Mouse (Mus musculus) olfactory bulb, adult 2 months (tissue): ENCODE results near the gene Slit2. TPM values are rescaled to one million over a fixed set of nuclear protein-coding genes. Genes with fewer than 3 reads are reported as not detected.

ENCODE experiments used
- H3K27ac ChIP-seq: fragments of 200-500 bp; 2 replicates; pipeline ENCODE4 v1.5.1; 2012; ENCODE audit warnings: low read depth, low read length; ENCODE audit not compliant: insufficient read depth
- H3K4me1 ChIP-seq: fragments of 200-500 bp; 2 replicates; pipeline ENCODE4 v1.6.1; 2012; ENCODE audit warnings: low read length; ENCODE audit not compliant: control insufficient read depth, insufficient read depth
- H3K4me3 ChIP-seq: fragments of 200-500 bp; 2 replicates; pipeline ENCODE4 v1.5.1; 2012; ENCODE audit warnings: mild to moderate bottlenecking, low read depth, low read length, moderate library complexity; ENCODE audit not compliant: insufficient read depth
- CTCF ChIP-seq: fragments of 200-500 bp; IDR thresholded peaks from 2 replicates; pipeline ENCODE4 v1.5.1; 2012; ENCODE audit warnings: low read depth, mild to moderate bottlenecking, low read length, moderate library complexity; ENCODE audit not compliant: insufficient read depth
- POLR2A ChIP-seq: fragments of 200-500 bp; IDR thresholded peaks from 2 replicates; pipeline ENCODE4 v1.6.1; 2012; ENCODE audit warnings: mild to moderate bottlenecking, low read depth, low read length, moderate library complexity; ENCODE audit not compliant: insufficient read depth
- WGBS: fragments of 180-500 bp; shearing (Covaris S2); methylation state at CpG from one replicate; pipeline ENCODE4 v1.1.7; 2018; 5-methylcytosine and 5-hydroxymethylcytosine counted together
- polyA plus RNA-seq: library from polyadenylated mRNA; stranded (reverse); fragments of >200 nt; gene quantifications from 2 replicates; pipeline ENCODE4 v1.2.4, GENCODE M21; 2012; ENCODE audit warnings: low replicate concordance; ENCODE audit not compliant: missing spikeins, insufficient read depth, insufficient read length

The Slit2 gene
- polyA plus RNA-seq, 1 experiment: not detected

DNA sequence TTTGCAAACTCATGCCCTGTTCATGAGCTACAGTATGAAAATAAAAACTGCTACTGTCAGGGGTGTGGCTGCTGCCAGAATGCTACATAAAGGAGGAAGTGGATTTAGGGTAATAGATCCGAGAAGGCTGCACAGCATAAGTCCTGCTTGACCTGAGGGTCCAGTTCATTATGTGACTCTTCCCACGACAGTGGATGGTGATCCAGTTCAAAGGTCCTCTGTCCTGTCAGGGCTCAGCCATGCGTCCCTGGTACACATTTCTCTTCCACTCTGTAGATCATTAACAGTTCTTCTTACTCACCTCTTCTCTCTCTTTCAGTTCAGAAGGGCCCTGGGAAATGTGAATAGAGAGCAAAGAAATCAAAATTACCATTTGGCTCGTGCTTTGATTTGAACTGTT, 265.4 kb downstream of the Slit2 start:
- H3K27ac ChIP-seq: no peak overlapping the region
- WGBS: 88% methylated on average over 4 of the region's 4 CpGs
- no peak overlapping the region for H3K4me3 ChIP-seq
- TF ChIP-seq CTCF (no peak), POLR2A (no peak)
- no peaks in the 10 kb centered on the region for H3K4me1 ChIP-seq

DNA sequence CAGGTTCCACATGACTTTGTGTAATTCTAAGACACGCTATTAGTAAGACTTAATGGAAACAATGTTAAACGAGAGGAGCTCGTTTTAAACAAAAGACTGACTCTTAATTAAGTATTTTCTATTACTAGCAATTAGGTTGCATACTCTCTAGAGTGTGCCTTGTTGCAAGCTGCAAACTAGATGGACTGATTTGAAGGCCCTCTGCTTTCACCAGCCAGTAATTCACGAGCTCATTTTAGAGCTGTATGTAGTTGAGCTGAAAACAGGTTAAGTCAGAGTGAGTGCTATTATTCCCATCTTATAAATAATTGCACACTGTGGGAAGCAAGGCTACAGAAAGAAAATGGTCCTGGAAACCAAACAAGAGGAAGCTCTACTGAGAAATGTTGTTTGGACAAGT, 294.6 kb downstream of the Slit2 start:
- Histone ChIP-seq H3K27ac (no peak overlapping the region), H3K4me3 (no peak overlapping the region), H3K4me1 (no peaks in the 10 kb centered on the region)
- 23% methylated on average over 4 of the region's 4 CpGs for WGBS
- TF ChIP-seq POLR2A: no peak
- TF ChIP-seq CTCF: no peak

DNA sequence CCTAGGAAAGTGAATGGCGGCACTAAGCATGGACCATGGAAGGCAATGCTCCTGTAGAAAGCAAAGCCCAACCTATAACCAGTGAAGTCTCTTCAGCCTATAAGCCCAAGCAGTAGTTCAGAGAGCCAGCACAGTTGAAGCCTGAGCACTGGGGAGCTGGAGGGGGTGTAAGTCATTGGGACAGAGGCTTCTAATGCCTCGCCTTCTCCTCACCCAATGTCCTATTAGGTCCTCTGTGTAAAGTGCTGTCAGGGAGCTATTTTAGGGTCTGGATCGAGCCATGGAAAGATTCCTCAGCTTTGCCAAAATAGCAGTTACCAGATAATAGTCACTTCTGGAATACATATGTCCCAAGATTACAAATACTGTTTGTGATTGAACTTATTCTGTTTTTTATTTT, 318.2 kb downstream of the Slit2 start:
- H3K27ac ChIP-seq: no peak overlapping the region
- 86% methylated on average over 3 of the region's 3 CpGs for WGBS
- TF ChIP-seq POLR2A (no peak), CTCF (no peak)

DNA sequence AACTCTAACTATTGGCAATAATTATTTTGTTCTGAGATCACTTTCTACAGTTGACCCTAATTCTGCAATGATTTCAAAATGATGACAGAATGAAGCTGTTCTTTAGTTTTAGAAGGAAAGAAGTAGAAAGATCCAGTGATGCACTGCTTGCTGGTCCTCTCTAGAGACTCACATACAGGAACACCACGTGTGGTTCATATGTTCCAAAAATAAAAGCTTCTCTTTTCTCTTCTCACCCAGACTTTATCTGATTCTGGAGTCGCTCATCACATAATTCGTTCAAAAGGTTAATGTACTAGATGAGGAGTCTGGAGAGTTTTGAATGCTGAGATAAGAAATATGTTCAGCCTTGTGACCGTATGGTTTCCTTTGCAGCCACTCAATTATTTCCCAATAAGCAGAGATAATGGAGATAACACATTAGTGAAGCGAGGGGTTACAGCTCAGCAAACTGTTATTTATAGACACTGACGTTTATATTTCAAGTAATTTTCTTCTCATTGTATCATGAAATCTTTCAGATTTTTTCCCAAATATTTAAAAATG, 332.2 kb downstream of the Slit2 start:
- H3K27ac ChIP-seq: no peak overlapping the region
- H3K4me3 ChIP-seq: no peak overlapping the region
- H3K4me1 ChIP-seq: no peaks in the 10 kb centered on the region
- 83% methylated on average over 6 of the region's 6 CpGs for WGBS
- TF ChIP-seq CTCF (no peak), POLR2A (no peak)

More for the DNA sequence above, 318.2 kb downstream of the Slit2 start:
- H3K4me1 ChIP-seq: no peaks in the 10 kb centered on the region
- no peak overlapping the region for H3K4me3 ChIP-seq

DNA sequence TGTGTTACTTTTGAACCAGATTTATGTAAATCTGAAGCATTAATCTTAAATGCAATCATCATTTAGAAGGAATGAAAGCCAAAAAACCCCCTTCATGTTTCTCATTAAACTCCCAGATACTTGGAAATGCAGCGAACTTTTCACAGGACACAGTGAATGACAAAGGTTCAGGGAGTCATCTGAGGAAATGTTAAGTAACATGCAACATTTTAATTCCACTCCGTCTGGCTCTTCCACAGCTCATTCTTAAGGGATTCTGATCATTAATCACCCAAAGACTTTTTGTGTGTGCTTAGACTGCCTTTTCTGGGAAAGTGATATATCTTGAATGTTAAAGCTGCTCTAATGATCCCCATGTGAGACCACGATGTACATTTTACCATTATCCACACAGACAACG, 337.7 kb downstream of the Slit2 start:
- Histone ChIP-seq H3K4me1 (no peaks in the 10 kb centered on the region), H3K27ac (no peak overlapping the region), H3K4me3 (no peak overlapping the region)
- TF ChIP-seq POLR2A: no peak
- TF ChIP-seq CTCF: no peak
- 67% methylated on average over 4 of the region's 4 CpGs for WGBS

DNA sequence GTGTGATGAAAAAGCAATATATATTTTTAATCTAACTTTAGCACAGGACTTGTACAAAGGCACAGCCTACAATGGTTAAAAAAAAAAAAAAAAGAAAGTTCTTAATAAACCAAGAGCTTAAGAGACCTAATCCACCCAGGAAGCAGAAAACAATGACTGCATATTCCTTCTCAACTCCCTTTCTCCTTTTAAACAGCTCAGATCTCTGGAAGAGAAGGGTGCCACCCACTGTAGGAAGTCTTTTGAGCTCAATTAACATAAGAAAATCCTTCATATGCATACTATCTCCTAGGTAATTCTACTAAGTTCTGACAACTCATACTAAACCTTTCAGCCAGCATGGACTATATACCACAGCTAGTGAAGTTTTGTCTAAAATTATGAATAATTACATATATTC, 343.3 kb downstream of the Slit2 start:
- TF ChIP-seq POLR2A (no peak), CTCF (no peak)
- Histone ChIP-seq H3K27ac (no peak overlapping the region), H3K4me3 (no peak overlapping the region), H3K4me1 (no peaks in the 10 kb centered on the region)

DNA sequence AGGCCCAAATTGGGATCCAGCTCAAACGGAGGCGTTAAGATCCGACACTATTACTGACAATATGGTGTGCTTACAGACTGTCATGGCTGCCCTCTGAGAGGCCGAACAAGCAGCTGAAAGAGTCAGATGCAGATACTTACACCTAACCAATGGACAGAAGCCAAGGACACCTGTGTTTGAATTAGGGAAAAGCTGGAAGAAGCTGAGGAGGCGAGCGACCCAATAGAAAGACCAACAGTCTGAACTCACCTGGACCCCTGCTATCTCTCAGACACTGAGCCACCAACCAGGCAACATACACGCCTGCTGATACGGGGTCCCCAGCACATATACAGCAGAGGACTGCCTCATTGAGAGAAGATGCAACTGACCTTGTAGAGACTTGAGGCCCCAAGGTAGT, 344.7 kb downstream of the Slit2 start, which contains the start of gene 5730480H06Rik:
TSS of gene 5730480H06Rik (plus strand) at position 301 of the 400 bp plus-strand sequence.
- no peak within 1 kb of the TSS for H3K4me3 ChIP-seq
- no peaks in the 10 kb centered on the region for H3K4me1 ChIP-seq
- no peak within 1 kb of the TSS for H3K27ac ChIP-seq
- TF ChIP-seq POLR2A: no peak
- TF ChIP-seq CTCF: no peak
- WGBS: 96% methylated on average over 8 of the region's 8 CpGs

DNA sequence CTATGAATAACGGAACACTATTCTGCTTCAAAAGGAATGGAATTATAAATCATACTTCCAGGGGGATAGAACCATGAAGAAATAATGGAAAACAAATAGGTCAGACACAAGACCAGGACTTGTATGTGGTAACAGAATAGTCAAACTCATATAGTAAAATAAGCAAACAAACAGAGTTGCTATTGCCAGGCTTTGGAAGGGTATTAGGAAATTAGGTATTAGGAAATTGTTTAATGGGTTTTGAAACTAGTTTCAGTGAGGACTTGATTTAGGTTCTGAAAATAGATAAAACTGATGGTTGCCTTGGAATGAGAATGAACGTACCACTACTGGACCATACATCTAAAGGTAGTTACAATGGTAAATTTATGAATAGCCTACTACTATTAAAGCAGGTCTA, 346.8 kb downstream of the Slit2 start:
- no peak for TF ChIP-seq POLR2A
- no peak for TF ChIP-seq CTCF
- 96% methylated on average over 2 of the region's 2 CpGs for WGBS
- Histone ChIP-seq H3K4me1 (no peaks in the 10 kb centered on the region), H3K27ac (no peak overlapping the region), H3K4me3 (no peak overlapping the region)

DNA sequence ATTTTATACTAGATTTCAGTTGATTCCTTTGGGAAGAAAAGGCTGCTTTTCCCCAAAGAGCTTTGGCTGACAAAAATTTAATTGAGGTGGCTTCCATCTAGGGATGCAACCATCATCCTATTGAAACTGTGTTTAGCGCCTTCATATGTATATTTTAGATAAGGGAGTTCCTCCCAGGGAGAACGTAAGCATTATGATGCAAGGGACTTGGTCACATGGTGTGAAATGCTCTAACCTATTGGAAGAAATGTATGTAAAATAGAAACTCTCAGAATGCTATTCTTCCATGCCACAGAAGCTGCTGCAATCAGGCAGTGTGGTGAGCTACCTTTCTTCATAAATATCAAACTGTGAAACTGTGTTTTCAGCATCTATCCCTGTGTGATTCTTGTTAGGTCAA, 347.9 kb downstream of the Slit2 start:
- no peak overlapping the region for H3K4me3 ChIP-seq
- no peak for TF ChIP-seq CTCF
- TF ChIP-seq POLR2A: no peak
- H3K4me1 ChIP-seq: no peaks in the 10 kb centered on the region
- WGBS: 95% methylated on average over 2 of the region's 2 CpGs
- no peak overlapping the region for H3K27ac ChIP-seq

DNA sequence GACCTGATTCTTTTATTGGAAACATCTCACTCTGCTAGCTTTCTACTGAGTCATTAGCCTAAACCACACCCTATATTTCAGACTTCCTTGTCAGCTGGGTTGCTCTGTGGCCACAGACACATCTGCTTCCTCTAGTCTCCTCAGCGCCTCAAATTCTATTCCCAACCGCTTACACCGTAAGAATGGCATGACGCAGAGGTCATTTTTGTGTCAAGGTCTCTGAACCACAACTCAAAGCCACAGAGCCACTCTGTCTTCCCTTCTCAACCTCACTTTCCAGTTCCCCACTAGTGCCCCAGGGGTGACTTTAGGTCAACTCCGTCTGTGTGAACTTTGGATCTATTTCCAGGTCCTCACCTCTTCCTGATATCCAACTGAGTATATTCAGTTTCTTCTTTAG, 348.5 kb downstream of the Slit2 start:
- WGBS: 79% methylated on average over 5 of the region's 5 CpGs

More for the DNA sequence above, 348.5 kb downstream of the Slit2 start:
- TF ChIP-seq POLR2A: no peak
- TF ChIP-seq CTCF: no peak
- Histone ChIP-seq H3K27ac (no peak overlapping the region), H3K4me3 (no peak overlapping the region), H3K4me1 (no peaks in the 10 kb centered on the region)
